Mouse (Mus musculus): ENCODE measurements around the gene Fyn. TPM values are rescaled to one million over a fixed set of nuclear protein-coding genes. Genes with fewer than 3 reads are reported as not detected.

The Fyn gene
- polyA plus RNA-seq, 1 experiment from 2014 or later = 61.4 TPM

GRCm38 (mm10) chr10:39505007-39505406 lies 136.4 kb downstream of the Fyn start:
- ATAC-seq = peak; percentile 48
- Histone ChIP-seq H3K27ac (peak overlapping the region; percentile 63), H3K4me1 (peaks cover 90% of the 10 kb centered on the region), H3K36me3 (ENCODE audit: poor library complexity, severe bottlenecking) (no peaks in the 10 kb centered on the region), H3K27me3 (no peaks in the 10 kb centered on the region), H3K9me3 (replicated peaks) (no peaks in the 10 kb centered on the region), H3K4me2 (peak overlapping the region; percentile 39), H3K4me3 (no peak overlapping the region), H3K9ac (peak overlapping the region; percentile 50)
- WGBS = 21% methylated on average over 9 of the region's 9 CpGs

GRCm38 (mm10) chr10:39505621-39506020 lies 137.0 kb downstream of the Fyn start:
- H3K9ac ChIP-seq = no peak overlapping the region
- H3K4me2 ChIP-seq = peak overlapping the region; percentile 39
- H3K27ac ChIP-seq = peak overlapping the region; percentile 63

GRCm38 (mm10) chr10:39506353-39506752 lies 137.7 kb downstream of the Fyn start:
- no peaks in the 10 kb centered on the region for H3K36me3 ChIP-seq (ENCODE audit: poor library complexity, severe bottlenecking)
- 66% methylated on average over 12 of the region's 12 CpGs for WGBS
- no peaks in the 10 kb centered on the region for H3K9me3 ChIP-seq (replicated peaks)
- H3K4me2 ChIP-seq = no peak overlapping the region
- H3K4me1 ChIP-seq = peaks cover 92% of the 10 kb centered on the region
- H3K27ac ChIP-seq = peak overlapping the region; percentile 63
- no peak overlapping the region for H3K4me3 ChIP-seq
- H3K9ac ChIP-seq = no peak overlapping the region
- H3K27me3 ChIP-seq = no peaks in the 10 kb centered on the region
- no peak for ATAC-seq

More at GRCm38 (mm10) chr10:39505621-39506020, 137.0 kb downstream of the Fyn start:
- Histone ChIP-seq H3K36me3 (ENCODE audit: poor library complexity, severe bottlenecking) (no peaks in the 10 kb centered on the region), H3K9me3 (replicated peaks) (no peaks in the 10 kb centered on the region), H3K27me3 (no peaks in the 10 kb centered on the region), H3K4me3 (no peak overlapping the region), H3K4me1 (peaks cover 92% of the 10 kb centered on the region)
- WGBS = 41% methylated on average over 7 of the region's 7 CpGs
- no peak for ATAC-seq

- no peak overlapping the region for H3K9ac ChIP-seq
- peak overlapping the region; percentile 48 for H3K27ac ChIP-seq
- H3K4me1 ChIP-seq = peaks cover 91% of the 10 kb centered on the region
- 82% methylated on average over 7 of the region's 7 CpGs for WGBS
- no peaks in the 10 kb centered on the region for H3K27me3 ChIP-seq
- H3K4me2 ChIP-seq = no peak overlapping the region
- H3K4me3 ChIP-seq = no peak overlapping the region
- ATAC-seq = peak; percentile 16; the same call in 1 of the 2 replicates
- H3K9me3 ChIP-seq (replicated peaks) = no peaks in the 10 kb centered on the region
- H3K36me3 ChIP-seq (ENCODE audit: poor library complexity, severe bottlenecking) = 0 out of 2 replicates have a peak, but pooled peaks cover 3% of the 10 kb centered on the region
Observed at GRCm38 (mm10) chr10:39506831-39507230, 138.2 kb downstream of the Fyn start.

GRCm38 (mm10) chr10:39508801-39509200 lies 140.1 kb downstream of the Fyn start:
- ATAC-seq = no peak
- Histone ChIP-seq H3K36me3 (ENCODE audit: poor library complexity, severe bottlenecking) (peaks cover 19% of the 10 kb centered on the region; the same call in 1 of the 2 replicates), H3K4me1 (peaks cover 75% of the 10 kb centered on the region), H3K9ac (no peak overlapping the region), H3K27me3 (no peaks in the 10 kb centered on the region), H3K9me3 (replicated peaks) (no peaks in the 10 kb centered on the region), H3K4me3 (no peak overlapping the region), H3K27ac (no peak overlapping the region), H3K4me2 (no peak overlapping the region)
- WGBS = 87% methylated on average over 5 of the region's 5 CpGs

- Histone ChIP-seq H3K4me3 (no peak overlapping the region), H3K27me3 (no peaks in the 10 kb centered on the region), H3K36me3 (ENCODE audit: poor library complexity, severe bottlenecking) (peaks cover 29% of the 10 kb centered on the region), H3K9me3 (replicated peaks) (no peaks in the 10 kb centered on the region), H3K4me1 (peaks cover 65% of the 10 kb centered on the region), H3K4me2 (no peak overlapping the region), H3K9ac (no peak overlapping the region), H3K27ac (no peak overlapping the region)
- 86% methylated on average over 8 of the region's 8 CpGs for WGBS
- ATAC-seq = no peak
Observed at GRCm38 (mm10) chr10:39509937-39510336, 141.3 kb downstream of the Fyn start.

GRCm38 (mm10) chr10:39512631-39513314 lies 144.1 kb downstream of the Fyn start:
- WGBS = 84% methylated on average over 14 of the region's 14 CpGs
- ATAC-seq = peak; percentile 28; the same call in 1 of the 2 replicates

GRCm38 (mm10) chr10:39514916-39515315 lies 146.3 kb downstream of the Fyn start:
- no peak overlapping the region for H3K27ac ChIP-seq
- 92% methylated on average over 8 of the region's 8 CpGs for WGBS
- H3K4me2 ChIP-seq = no peak overlapping the region
- H3K9me3 ChIP-seq (replicated peaks) = no peaks in the 10 kb centered on the region; the same call in 1 of the 2 replicates
- no peak overlapping the region for H3K9ac ChIP-seq
- no peak for ATAC-seq
- H3K27me3 ChIP-seq = no peaks in the 10 kb centered on the region
- peaks cover 56% of the 10 kb centered on the region for H3K4me1 ChIP-seq
- H3K36me3 ChIP-seq (ENCODE audit: poor library complexity, severe bottlenecking) = peaks cover 50% of the 10 kb centered on the region
- no peak overlapping the region for H3K4me3 ChIP-seq

More at GRCm38 (mm10) chr10:39512631-39513314, 144.1 kb downstream of the Fyn start:
- H3K9me3 ChIP-seq (replicated peaks) = no peaks in the 10 kb centered on the region; the same call in 1 of the 2 replicates
- peaks cover 50% of the 10 kb centered on the region for H3K36me3 ChIP-seq (ENCODE audit: poor library complexity, severe bottlenecking)
- H3K4me1 ChIP-seq = peaks cover 52% of the 10 kb centered on the region
- H3K9ac ChIP-seq = no peak overlapping the region
- H3K27ac ChIP-seq = peak overlapping the region; percentile 40
- no peaks in the 10 kb centered on the region for H3K27me3 ChIP-seq
- H3K4me3 ChIP-seq = no peak overlapping the region
- no peak overlapping the region for H3K4me2 ChIP-seq

GRCm38 (mm10) chr10:39516541-39517133 lies 148.0 kb downstream of the Fyn start:
- H3K4me2 ChIP-seq = no peak overlapping the region
- no peaks in the 10 kb centered on the region; the same call in 1 of the 2 replicates for H3K9me3 ChIP-seq (replicated peaks)
- H3K4me1 ChIP-seq = peaks cover 55% of the 10 kb centered on the region
- ATAC-seq = no peak
- peaks cover 48% of the 10 kb centered on the region for H3K36me3 ChIP-seq (ENCODE audit: poor library complexity, severe bottlenecking)
- no peak overlapping the region; the same call in 1 of the 2 replicates for H3K27ac ChIP-seq
- 0 out of 2 replicates have a peak overlapping the region, but pooled peaks have one; percentile 26 for H3K9ac ChIP-seq
- H3K4me3 ChIP-seq = no peak overlapping the region
- WGBS = 81% methylated on average over 6 of the region's 6 CpGs
- H3K27me3 ChIP-seq = no peaks in the 10 kb centered on the region

GRCm38 (mm10) chr10:39517375-39517774 lies 148.7 kb downstream of the Fyn start:
- ATAC-seq = no peak
- H3K4me2 ChIP-seq = no peak overlapping the region
- no peak overlapping the region for H3K4me3 ChIP-seq
- H3K36me3 ChIP-seq (ENCODE audit: poor library complexity, severe bottlenecking) = peaks cover 41% of the 10 kb centered on the region
- H3K27ac ChIP-seq = peak overlapping the region; percentile 54
- no peak overlapping the region for H3K9ac ChIP-seq
- peaks cover 61% of the 10 kb centered on the region for H3K4me1 ChIP-seq
- no peaks in the 10 kb centered on the region for H3K27me3 ChIP-seq
- H3K9me3 ChIP-seq (replicated peaks) = no peaks in the 10 kb centered on the region; the same call in 1 of the 2 replicates
- WGBS = 43% methylated on average over 9 of the region's 9 CpGs

GRCm38 (mm10) chr10:39518232-39518631 lies 149.6 kb downstream of the Fyn start:
- no peak overlapping the region for H3K4me2 ChIP-seq
- H3K9me3 ChIP-seq (replicated peaks) = no peaks in the 10 kb centered on the region; the same call in 1 of the 2 replicates
- peak overlapping the region; percentile 54 for H3K27ac ChIP-seq
- H3K4me1 ChIP-seq = peaks cover 66% of the 10 kb centered on the region
- 61% methylated on average over 8 of the region's 8 CpGs for WGBS
- no peaks in the 10 kb centered on the region for H3K27me3 ChIP-seq
- H3K36me3 ChIP-seq (ENCODE audit: poor library complexity, severe bottlenecking) = peaks cover 40% of the 10 kb centered on the region
- H3K9ac ChIP-seq = no peak overlapping the region
- ATAC-seq = 0 out of 2 replicates have a peak, but pooled peaks have one; percentile 2
- H3K4me3 ChIP-seq = no peak overlapping the region

- Histone ChIP-seq H3K27me3 (no peaks in the 10 kb centered on the region), H3K9ac (no peak overlapping the region), H3K4me2 (no peak overlapping the region), H3K9me3 (replicated peaks) (no peaks in the 10 kb centered on the region; the same call in 1 of the 2 replicates), H3K4me1 (peaks cover 69% of the 10 kb centered on the region), H3K36me3 (ENCODE audit: poor library complexity, severe bottlenecking) (peaks cover 38% of the 10 kb centered on the region), H3K4me3 (no peak overlapping the region), H3K27ac (no peak overlapping the region)
- WGBS = 80% methylated on average over 3 of the region's 3 CpGs
- ATAC-seq = no peak
Observed at GRCm38 (mm10) chr10:39518859-39519258, 150.2 kb downstream of the Fyn start.

All from forebrain, embryonic 13.5 days (tissue).